Mouse (Mus musculus) MN1 (cell line): Measurements from ENCODE around the gene Jade1.
A peak's percentile ranks its signal among the peaks of the same experiment; 100 is the strongest.

Experiments
- DNase-seq: peaks from one replicate; pipeline ENCODE4 v3.0.0-alpha.2; 2016; ENCODE audit warnings: low spot score

Jade1 gene

GRCm38 (mm10) chr3:41599806-41600589 is 44.5 kb downstream of the Jade1 start:
- peak; percentile 93 for DNase-seq

DNA sequence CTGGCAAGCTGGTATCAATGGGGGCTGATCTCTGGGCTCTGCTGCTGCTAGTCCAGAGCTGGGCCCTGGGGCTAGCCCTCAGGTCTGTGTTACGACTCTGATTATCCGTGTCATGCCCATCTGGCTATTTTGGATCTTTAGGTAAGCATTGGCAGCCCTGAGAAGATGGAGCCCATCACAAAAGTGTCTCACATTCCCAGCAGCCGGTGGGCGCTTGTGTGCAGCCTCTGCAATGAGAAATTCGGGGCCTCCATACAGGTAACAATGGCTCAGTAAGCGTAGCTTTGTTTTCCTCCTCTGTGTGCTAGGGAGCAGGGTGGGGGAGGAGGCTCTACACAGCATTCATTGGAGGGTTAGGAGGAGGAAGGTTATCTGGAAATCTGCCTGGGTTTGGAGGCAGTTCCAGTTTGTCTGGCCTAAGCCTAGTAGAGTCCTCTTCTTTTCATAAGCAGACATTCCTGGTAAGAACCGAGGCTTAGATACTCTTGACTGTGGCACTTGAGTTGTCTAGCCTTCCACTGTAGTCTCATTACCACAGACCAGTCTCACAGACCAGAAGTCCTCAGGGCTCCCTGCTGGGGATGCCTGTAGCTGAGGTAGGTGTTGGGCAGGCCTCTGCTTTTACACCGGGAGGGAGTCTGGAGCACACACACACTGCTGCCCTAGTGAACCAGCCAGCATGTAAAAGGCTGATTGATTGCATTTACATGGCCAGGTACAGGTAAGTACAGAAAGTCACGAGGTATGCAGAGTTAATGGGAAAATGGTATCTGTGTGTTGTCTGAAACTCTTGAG is 45.9 kb downstream of the Jade1 start:
- no peak for DNase-seq

DNA sequence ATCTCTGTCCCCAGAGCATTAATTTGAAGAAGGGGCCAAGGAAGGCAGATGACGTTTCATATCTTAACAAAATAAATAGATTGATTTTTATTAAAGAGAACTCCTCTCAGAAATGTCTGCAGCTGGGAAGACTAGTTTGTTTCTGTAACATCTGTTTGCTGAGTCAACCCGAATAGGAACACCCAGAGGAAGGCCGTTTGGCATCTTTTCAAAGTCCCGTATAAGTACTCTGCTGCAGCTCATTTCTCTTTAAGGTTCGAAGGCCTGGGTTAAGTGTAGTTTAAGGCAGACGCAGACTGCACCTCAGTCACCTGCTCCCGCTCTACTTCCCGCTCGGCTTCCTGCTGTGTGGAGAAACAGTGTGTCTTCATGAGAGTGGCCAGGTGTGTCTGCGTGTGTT is 47.4 kb downstream of the Jade1 start:
- peak; percentile 50 for DNase-seq

DNA sequence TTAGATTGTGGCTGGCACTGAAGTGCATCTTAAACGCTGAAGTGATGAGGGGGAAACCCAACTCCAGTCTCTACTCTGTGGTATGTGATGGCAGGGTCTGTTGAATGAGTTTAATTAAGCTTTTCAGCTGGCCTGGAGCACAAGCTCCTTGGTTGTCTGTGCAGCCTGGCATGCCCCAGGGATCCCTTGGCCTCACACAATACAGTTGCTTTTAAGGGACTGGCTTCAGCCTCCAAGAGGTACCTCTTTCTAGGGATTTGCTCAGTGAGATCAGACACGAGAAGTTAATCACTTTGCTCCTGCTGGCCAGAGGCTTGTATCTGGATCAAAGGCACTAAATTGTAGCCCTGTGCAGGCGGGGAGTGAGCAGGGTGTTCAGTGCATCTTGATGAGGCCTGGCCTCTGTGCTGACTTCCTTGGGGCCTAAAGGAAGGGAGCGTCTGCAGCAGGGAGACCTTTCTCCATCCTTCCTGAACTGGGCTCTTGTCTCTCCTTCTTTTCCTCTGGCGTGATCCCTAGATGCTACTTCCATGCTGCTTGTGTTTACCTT is 48.0 kb downstream of the Jade1 start:
- no peak for DNase-seq

GRCm38 (mm10) chr3:41604629-41605321 is 49.2 kb downstream of the Jade1 start:
- no peak for DNase-seq

GRCm38 (mm10) chr3:41605601-41606329 is 50.2 kb downstream of the Jade1 start:
- DNase-seq: peak; percentile 79

DNA sequence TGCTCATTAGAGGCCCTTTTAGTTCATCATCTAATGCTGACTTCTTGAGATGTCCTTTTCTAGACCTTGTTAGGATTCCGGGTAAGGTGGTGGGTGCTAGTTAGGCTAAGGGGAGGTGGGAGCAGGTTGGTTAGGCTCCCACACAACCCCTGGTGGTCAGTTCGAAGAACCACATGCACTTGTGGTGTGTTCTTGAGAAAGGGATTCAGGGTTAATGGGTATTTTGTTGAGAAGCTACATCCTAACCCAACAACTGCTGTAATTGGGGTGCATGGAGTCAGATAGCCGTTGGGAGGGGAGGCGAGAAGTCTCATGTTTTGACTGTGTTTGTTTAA is 50.8 kb downstream of the Jade1 start:
- no peak for DNase-seq

DNA sequence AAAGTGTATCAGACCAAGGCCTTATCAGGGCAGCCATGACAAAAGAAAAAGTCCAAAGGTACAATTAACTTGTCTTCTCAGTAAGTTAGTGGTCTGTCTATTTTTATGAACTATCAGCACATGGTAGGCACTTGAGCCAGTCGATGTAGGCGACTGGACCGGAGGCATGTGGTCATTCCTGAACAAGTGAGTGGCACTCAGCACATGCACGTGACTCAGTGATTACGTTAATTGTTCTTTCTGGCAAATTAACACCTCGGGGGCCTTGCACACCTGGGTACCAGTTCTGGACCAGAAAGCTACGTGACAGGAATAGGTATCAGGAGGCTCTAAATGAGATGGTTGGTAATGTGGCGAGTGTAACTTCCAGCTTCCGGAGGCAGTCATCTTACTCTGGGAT is 51.5 kb downstream of the Jade1 start:
- DNase-seq: no peak

DNA sequence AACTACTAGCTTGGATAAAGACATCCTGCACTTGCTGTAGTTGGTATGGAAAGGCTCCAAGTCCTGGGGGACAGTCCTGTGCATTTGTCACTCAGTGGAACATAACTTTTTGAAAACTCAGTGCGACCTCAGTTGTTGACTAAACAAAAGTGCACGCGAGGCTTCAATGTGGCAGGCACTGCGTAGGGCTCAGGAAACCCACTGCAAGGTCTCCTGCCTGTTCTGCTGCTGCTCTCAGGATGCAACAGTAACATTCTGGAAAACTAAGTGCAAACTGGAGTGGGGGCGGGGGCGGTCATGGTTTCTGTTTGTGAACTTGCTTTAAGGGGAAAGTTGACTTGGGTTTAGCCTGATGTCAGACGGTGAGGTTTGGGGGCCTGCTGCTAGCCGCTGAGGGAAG is 51.9 kb downstream of the Jade1 start:
- no peak for DNase-seq

DNA sequence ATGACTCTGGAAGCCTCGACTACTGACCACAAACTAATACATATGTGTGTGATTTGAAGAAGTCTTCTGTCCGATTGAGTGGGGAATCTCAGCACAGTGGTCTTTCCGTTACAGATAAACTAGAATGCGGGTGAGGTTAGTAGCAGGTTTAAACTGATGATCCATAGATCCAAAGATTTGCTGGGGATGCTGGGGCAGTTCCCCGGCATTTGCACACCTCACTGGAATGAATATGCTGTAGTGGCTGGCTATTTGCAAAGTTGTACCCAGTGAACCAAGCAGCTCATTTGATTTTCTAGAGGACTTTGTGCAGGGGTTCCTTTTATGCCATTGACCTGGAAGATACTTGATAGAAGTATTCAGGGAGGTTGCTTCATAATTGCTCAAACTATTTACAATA is 53.5 kb downstream of the Jade1 start:
- DNase-seq: no peak

DNA sequence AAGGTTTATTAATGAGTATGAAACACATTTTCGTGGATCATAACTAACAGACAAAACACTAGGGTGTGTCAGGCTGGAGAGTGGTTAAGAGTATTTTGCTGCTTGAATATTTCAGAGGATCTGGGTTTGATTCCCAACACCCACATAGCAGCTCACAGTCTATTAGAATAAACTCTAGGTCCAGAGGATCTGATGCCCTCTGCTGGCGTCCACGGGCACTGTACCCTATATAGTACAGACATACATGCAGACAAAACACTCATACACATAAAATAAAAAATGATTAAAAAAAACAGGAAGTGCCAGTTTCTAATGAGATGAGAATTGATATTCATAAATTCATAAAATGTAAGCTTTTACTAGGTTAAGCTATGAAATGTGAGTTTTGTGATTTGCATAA is 56.7 kb downstream of the Jade1 start:
- DNase-seq: no peak

- peak; percentile 77 for DNase-seq
Observed at GRCm38 (mm10) chr3:41613706-41614105, 58.2 kb downstream of the Jade1 start.

DNA sequence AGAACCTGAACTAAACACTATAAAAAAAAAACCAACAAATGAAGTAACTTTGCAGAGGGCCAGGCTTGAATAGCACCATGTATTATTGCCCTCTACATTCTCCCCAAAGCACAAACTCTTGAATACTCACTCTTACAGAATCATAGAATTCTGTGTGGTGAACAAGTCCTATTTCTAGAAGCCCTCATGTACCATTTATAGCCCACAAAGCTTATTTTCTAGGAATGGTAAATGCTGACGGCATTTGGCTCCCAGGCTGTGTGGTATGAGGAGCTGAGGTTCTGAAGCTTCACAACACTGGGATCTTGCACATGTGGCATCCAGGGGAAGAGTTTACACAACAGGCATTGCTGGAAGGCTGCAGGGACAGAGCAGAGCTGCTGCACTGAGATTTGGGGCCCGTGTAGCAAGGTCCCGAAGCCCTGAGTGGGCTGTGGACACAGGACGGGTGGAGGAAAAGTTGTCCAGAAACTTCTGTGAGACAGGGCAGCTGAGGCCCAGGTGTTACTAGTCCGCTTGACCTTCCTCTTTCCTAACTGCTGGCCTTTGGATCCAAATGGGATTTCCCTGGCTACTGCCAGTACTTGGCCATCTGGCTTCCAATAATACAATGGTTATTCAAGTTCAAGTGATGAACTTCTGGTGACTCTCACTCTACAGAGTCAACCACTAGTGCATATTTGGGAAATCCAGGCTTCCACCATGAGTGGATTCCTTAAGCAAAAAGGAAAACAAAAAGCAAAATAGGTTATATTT is 58.9 kb downstream of the Jade1 start:
- DNase-seq: no peak

GRCm38 (mm10) chr3:41618036-41618435 is 62.5 kb downstream of the Jade1 start:
- DNase-seq: no peak

GRCm38 (mm10) chr3:41618488-41618887 is 63.0 kb downstream of the Jade1 start:
- peak; percentile 43 for DNase-seq

DNA sequence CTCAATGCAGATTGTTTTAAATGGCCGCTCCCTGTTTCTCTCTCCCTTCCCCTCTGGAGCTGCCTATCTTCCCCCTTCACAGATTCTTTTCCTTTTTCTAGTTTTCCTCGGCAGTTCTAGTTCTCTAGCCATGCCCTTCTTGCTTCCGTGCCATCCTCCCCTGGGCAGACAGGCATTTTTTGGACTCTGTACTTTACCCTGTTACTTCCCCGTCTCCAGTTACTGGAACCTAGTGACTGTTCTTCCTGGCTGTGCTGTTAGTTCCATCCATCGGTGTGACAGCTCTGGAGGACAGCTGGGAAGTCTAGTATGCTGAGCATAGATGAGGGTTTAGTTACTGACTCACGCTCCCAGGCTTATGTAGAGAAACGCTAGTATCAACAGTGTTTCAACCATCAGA is 65.4 kb downstream of the Jade1 start:
- no peak for DNase-seq

DNA sequence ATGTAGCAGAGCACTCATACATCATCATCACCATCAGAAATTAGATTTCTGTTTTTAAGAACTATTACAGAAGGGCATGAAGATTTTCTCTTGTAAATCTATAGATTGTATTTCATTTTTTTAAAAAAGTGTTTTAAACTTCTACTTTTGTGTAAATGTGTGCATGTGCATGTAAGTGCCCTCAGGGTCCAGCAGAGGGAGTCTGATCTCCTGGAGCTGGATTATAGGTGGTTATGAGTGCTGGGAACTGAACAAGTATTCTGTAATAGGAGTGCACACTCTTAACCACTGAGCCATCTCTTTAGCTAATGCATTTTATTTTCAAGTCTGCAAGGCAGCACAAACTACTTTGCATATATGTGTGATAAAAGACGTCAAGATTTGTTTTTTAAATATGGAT is 100.1 kb downstream of the Jade1 start:
- no peak for DNase-seq
